Mouse (Mus musculus): Measurements from ENCODE around the gene D930007J09Rik.
A peak's percentile ranks its signal among the peaks of the same experiment; 100 is the strongest.

D930007J09Rik gene

GRCm38 (mm10) chr13:32819926-32820325 is 17.3 kb upstream of the D930007J09Rik start:
- DNase-seq (ENCODE audit: low spot score in 2 of 2), result no peak

DNA sequence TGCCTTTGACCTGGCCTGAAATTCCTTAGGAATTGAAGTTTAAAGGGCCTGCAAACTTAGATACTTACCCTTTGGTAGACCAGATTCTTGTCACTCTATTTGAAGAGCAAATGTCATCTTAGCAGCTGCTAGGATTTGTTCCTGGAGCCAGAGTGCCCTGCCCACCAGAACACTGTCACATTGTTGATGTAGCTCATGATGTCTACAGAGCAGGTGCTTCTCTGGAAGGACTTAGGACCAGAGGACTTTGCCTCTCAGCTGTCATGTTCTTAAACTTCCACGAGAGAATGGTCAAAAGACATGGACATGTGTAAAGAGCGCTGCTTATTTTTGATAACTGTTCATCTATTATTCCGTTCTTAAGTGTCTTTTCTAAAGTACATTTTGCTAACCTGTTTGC is 16.6 kb upstream of the D930007J09Rik start:
- DNase-seq (ENCODE audit: low spot score in 2 of 2), result no peak

DNA sequence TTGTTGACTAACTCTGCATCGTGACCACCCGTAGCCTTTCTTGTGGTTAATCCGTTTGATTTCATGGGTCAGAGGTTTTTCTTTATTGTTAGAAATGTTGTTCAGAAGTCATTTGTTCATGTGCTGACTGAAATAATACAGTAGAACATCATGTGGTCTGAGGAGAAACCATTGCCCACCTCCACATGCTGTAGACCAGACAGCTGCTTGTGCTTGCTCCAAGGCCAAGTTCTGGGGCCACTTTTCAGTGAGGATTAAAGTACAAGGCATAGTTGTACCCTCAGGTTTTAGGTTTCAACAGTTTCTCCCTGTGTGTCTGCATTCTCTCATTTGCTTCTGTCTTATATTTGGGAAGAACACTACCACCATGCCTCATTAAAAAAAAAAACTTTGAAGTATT is 5.0 kb upstream of the D930007J09Rik start:
- DNase-seq (ENCODE audit: low spot score in 2 of 2), result no peak

GRCm38 (mm10) chr13:32806820-32807219 is 4.2 kb upstream of the D930007J09Rik start:
- no peak for DNase-seq (ENCODE audit: low spot score in 2 of 2)

DNA sequence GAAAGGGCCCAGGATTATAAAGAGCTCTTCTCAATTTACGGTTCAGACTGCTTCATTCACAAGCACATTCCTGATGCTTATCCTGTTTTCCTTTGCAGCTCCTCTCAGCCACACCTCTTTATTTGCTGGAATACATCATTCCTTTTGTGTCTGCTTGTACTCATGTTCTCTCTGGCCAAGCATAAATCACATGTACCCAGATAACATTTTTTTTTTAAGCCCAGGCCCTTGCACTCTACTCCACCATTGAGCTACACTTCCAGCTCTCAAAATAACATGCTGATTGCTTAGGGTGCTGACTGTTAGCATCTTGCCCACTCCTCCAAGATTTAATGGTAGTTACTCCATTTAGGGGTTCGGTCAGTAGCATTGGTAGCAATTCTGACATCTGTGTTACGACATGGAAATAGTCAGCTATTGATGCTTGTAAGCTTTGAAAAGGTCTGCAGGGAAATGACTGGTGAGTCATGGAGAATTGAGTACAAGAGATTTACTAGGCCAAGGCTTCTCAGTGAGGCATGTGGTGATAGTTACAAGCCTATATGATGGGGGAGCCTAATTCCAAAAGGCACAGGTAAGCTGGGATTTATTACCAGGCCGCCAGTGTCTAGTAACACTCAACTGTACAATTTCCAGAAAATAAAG is 1.2 kb upstream of the D930007J09Rik start:
- no peak for DNase-seq (ENCODE audit: low spot score in 2 of 2)

GRCm38 (mm10) chr13:32801693-32802221 is 892 bp downstream of the D930007J09Rik start, which contains the start of gene Wrnip1:
TSS of gene Wrnip1 (plus strand) at chr13:32802038.
- peak; percentile 96 to 99 for DNase-seq (ENCODE audit: low spot score in 2 of 2)

GRCm38 (mm10) chr13:32800859-32801258 is 1.8 kb downstream of the D930007J09Rik start:
- DNase-seq (ENCODE audit: low spot score in 2 of 2), result no peak

- DNase-seq (ENCODE audit: low spot score in 2 of 2), result no peak
Measured at GRCm38 (mm10) chr13:32799131-32799530, 3.5 kb downstream of the D930007J09Rik start.

GRCm38 (mm10) chr13:32797085-32797484 is 5.6 kb downstream of the D930007J09Rik start:
- DNase-seq (ENCODE audit: low spot score in 2 of 2), result no peak

DNA sequence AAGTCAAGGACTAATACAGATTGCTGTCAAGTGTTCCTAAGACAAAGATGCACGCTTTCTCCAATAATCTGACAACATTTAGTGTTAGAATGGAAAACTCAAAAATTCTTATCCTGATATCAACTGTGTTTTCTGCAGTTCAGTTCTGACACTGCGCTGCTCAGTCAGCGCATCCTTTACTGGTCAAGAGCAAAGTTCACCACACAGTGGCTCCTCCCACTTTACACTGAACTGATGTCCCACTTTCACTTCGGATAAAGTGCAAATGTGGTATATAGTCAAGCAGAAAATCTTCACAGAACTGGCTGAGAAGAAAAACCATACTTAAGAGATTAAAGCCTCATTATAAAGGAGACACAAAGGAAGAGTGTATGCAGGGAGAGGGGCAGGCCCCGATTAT is 7.5 kb downstream of the D930007J09Rik start:
- DNase-seq (ENCODE audit: low spot score in 2 of 2), result no peak

DNA sequence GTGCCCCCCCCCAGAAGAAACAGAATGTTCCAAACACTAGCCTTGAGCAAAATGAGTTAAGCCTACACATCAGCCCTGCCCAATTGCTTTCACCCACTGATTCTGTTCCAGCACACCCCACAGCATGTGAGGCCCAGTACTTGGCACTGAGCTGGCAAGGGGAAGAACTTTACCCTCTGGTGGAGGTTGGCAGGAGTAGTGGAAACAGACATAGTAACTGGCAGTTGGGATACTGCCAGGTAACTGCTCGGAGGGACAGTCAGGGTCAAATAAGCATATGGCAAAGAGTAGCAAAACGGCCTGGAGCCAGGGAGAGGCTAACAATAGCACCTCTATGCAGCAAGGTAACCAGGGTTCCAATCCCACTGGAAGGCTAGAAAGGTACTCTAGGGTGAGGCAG is 8.0 kb downstream of the D930007J09Rik start:
- no peak for DNase-seq (ENCODE audit: low spot score in 2 of 2)

GRCm38 (mm10) chr13:32789781-32790180 is 12.9 kb downstream of the D930007J09Rik start:
- DNase-seq (ENCODE audit: low spot score in 2 of 2), result no peak

DNA sequence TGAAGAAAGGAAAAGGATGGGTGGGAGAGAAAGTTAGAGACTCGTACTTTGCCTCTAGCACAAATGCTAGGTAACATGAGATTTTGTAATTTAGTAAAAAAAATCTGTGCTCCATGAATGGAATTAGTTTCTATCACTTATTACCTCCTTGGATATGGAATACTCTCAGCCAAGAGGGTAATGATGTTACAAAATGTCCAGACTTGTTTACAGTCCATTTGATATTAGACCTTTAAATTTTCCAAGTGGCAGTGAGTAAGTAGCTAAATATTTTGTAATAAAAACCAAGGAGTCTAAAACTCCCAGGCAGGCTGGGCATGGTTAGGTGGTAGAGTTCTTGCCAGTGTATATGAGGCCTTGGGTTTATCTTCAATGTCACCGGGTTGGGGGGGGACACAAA is 15.1 kb downstream of the D930007J09Rik start:
- no peak for DNase-seq (ENCODE audit: low spot score in 2 of 2)

- no peak for DNase-seq (ENCODE audit: low spot score in 2 of 2)
Measured at GRCm38 (mm10) chr13:32783816-32784215, 18.8 kb downstream of the D930007J09Rik start, which contains the start of gene Mylk4. TSS of gene Mylk4 (minus strand) at chr13:32783954.

GRCm38 (mm10) chr13:32783055-32783454 is 19.6 kb downstream of the D930007J09Rik start:
- DNase-seq (ENCODE audit: low spot score in 2 of 2), result no peak

GRCm38 (mm10) chr13:32778861-32779260 is 23.8 kb downstream of the D930007J09Rik start:
- DNase-seq (ENCODE audit: low spot score in 2 of 2), result no peak

DNA sequence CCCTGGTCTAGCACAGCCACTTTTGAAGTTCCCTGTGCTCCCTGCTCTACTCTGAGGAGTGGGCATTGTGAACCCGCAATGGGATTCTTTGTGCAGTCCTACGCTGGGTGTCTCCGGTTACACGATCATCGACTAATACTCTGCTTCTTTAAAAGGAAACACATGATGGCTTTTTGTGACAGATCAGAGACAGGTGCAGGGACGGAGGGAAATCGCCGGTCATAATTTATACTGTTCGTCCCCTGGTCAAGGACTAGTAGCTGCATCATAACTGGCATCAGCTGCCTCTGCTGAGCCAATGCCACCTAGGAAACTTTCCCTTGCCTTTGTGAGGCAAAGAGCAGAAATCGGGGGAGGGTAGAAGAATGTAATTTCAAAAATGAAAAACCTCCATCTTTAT is 26.3 kb downstream of the D930007J09Rik start:
- no peak for DNase-seq (ENCODE audit: low spot score in 2 of 2)

DNA sequence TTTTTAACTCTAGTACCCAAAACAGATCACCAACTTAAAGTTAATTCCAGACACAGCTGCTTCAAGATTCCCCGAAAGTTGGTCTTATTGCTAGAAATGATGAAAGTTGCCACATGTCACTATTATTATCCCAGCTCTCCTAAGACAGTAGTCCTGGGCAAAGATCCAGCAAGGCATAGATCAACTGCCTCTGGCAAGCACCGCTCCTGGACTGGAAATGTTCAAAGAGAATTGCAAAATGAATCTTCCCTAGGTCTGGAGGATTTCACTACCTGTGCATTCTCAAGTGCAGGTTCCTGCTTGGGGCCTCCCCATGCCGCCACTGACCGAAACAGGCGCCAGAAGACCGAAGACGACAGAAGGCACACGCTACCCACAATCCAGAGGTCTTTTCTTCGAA is 26.8 kb downstream of the D930007J09Rik start:
- DNase-seq (ENCODE audit: low spot score in 2 of 2), result no peak

DNA sequence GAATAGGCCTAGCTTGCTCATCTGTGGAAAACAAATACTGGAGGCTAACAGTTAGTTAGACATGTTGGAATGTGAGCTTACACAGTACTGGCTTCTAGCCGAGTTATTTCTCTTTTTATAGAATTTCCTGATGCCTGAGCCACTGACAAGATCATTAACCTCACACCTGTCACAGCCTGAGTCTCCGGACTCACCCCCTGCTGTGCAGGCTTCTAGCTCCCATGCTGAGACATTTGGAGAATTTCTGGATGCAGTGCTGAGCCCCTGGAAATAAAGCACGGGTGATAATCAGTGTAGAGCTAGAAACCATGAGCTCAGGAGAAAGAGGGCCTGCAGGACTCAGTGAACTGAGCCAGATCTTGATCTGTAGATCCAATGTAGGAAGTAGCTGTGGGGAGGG is 32.7 kb downstream of the D930007J09Rik start:
- no peak for DNase-seq (ENCODE audit: low spot score in 2 of 2)

DNA sequence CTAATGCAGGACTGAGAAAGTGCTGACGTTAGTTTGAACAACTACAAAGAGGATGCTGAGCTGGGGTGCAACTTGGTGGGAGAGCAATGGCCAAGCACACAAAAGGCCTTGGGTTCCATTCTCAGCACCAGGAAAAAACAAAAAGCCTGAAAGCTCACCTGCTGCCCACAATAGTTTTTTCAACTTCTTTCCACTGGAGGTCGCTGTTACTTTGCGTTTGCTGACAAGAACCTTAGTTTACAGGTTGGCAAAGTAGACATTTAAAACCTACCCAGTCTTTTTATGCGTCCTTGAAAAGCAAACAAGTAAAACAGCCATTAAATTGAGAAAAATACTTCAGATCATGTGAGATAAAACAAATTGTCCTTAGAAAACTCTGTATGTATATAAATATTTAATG is 34.5 kb downstream of the D930007J09Rik start:
- DNase-seq (ENCODE audit: low spot score in 2 of 2), result peak; percentile 41 to 61

GRCm38 (mm10) chr13:32764448-32764847 is 38.2 kb downstream of the D930007J09Rik start:
- no peak for DNase-seq (ENCODE audit: low spot score in 2 of 2)

DNA sequence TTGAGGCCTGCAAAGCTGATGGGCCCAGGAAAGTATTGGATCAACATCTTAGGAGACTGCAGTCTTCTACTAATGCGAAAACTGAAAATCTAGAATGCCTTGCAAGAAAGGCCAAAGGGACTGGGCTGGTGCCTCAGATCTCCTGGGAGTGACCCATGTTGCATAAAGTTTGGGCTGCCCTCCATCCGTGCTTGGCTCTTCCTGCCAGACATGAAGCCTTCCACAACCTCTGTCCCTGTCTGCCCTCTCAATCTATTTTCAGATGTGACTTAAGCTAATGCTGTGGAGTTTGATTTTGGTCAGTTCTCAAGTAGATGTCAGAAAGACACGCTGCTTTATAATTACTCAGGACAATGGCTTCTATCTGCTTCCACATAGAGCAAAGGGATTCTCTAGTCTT is 39.5 kb downstream of the D930007J09Rik start:
- DNase-seq (ENCODE audit: low spot score in 2 of 2), result no peak

DNA sequence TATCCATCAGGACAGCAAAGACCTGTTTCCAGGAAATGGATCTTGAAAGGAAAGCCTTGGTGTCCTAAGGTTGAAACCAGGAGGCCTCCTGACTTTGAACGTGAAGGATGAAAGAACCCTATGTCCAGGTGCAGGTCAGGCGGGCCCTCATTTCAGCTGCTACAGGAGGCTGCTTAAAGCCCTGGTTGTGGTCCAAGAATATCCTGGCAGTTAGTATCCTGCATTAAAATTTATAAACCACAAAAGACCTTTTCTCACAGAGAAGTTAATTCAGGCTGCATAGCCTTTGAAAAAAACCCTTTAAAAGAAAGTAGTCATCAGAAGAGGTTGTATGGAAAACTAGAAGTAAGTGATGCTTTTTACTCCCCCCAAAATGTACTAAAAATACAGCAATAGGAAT is 41.9 kb downstream of the D930007J09Rik start:
- no peak for DNase-seq (ENCODE audit: low spot score in 2 of 2)

GRCm38 (mm10) chr13:32759036-32759435 is 43.6 kb downstream of the D930007J09Rik start:
- no peak for DNase-seq (ENCODE audit: low spot score in 2 of 2)

Data from right cerebral cortex, adult 2 months (tissue).